Mouse (Mus musculus) forebrain, embryonic 12.5 days (tissue): Measurements from ENCODE around the gene Gm45062. TPM values are rescaled to one million over a fixed set of nuclear protein-coding genes. Genes with fewer than 3 reads are reported as not detected.

Source experiments
- ATAC-seq: fragments of 200-750 bp; cut with Nextera tagmentation; 2 replicates; pipeline ENCODE4 v1.8.0; 2017; ENCODE audit warnings: moderate TSS enrichment; ENCODE audit not compliant: low FRiP score
- H3K27ac ChIP-seq: fragments of 300-500 bp; sonication (generic); 2 replicates; pipeline ENCODE4 v1.5.1; 2016; ENCODE audit warnings: mild to moderate bottlenecking
- H3K27me3 ChIP-seq: fragments of 300-500 bp; sonication (generic); 2 replicates; pipeline ENCODE4 v1.6.1; 2016; ENCODE audit warnings: mild to moderate bottlenecking
- H3K36me3 ChIP-seq: fragments of 300-500 bp; sonication (generic); replicated peaks from 2 replicates; pipeline ENCODE4 v1.6.1; 2016; ENCODE audit warnings: mild to moderate bottlenecking
- H3K4me1 ChIP-seq: fragments of 300-500 bp; sonication (generic); 2 replicates; pipeline ENCODE4 v1.6.1; 2016
- H3K4me2 ChIP-seq: fragments of 300-500 bp; sonication (generic); 2 replicates; pipeline ENCODE4 v1.6.1; 2016; ENCODE audit warnings: mild to moderate bottlenecking, moderate library complexity
- H3K4me3 ChIP-seq: fragments of 300-500 bp; sonication (generic); replicated peaks from 2 replicates; pipeline ENCODE4 v1.5.1; 2016; ENCODE audit warnings: mild to moderate bottlenecking
- H3K9ac ChIP-seq: fragments of 300-500 bp; sonication (generic); 2 replicates; pipeline ENCODE4 v1.6.1; 2016; ENCODE audit warnings: mild to moderate bottlenecking
- H3K9me3 ChIP-seq: fragments of 300-500 bp; sonication (generic); 2 replicates; pipeline ENCODE4 v1.6.1; 2016
- WGBS: fragments of 180-500 bp; shearing (Covaris S2); methylation state at CpG from one replicate; pipeline ENCODE4 v1.1.7; 2016; 5-methylcytosine and 5-hydroxymethylcytosine counted together
- polyA plus RNA-seq: library from polyadenylated mRNA; unstranded; fragments of >200 nt; fragmentation: Nextera tagmentation; extraction: Ambion mirVana; gene quantifications from 2 replicates; pipeline ENCODE4 v1.2.1, GENCODE M21; 2016

Gm45062 gene
- polyA plus RNA-seq, 1 experiment from 2014 or later: 18.3 TPM

GRCm38 (mm10) chr6:8472915-8473314, 213.7 kb downstream of the Gm45062 start:
- Histone ChIP-seq H3K9me3 (no peaks in the 10 kb centered on the region), H3K36me3 (no peaks in the 10 kb centered on the region), H3K9ac (no peak overlapping the region), H3K4me3 (no peak overlapping the region), H3K27ac (no peak overlapping the region), H3K27me3 (0 out of 2 replicates have a peak, but pooled peaks cover 5% of the 10 kb centered on the region), H3K4me2 (no peak overlapping the region), H3K4me1 (peaks cover 2% of the 10 kb centered on the region; the same call in 1 of the 2 replicates)
- 78% methylated on average over 5 of the region's 5 CpGs for WGBS
- ATAC-seq: no peak

GRCm38 (mm10) chr6:8473498-8473897, 214.2 kb downstream of the Gm45062 start:
- Histone ChIP-seq H3K27ac (no peak overlapping the region), H3K4me2 (no peak overlapping the region), H3K4me1 (no peaks in the 10 kb centered on the region), H3K9me3 (no peaks in the 10 kb centered on the region), H3K4me3 (no peak overlapping the region), H3K36me3 (no peaks in the 10 kb centered on the region), H3K9ac (no peak overlapping the region), H3K27me3 (0 out of 2 replicates have a peak, but pooled peaks cover 5% of the 10 kb centered on the region)
- WGBS: 67% methylated on average over 5 of the region's 5 CpGs
- ATAC-seq: no peak

GRCm38 (mm10) chr6:8474316-8474715, 215.1 kb downstream of the Gm45062 start:
- ATAC-seq: no peak
- Histone ChIP-seq H3K4me3 (no peak overlapping the region), H3K27me3 (0 out of 2 replicates have a peak, but pooled peaks cover 5% of the 10 kb centered on the region), H3K9ac (no peak overlapping the region), H3K36me3 (no peaks in the 10 kb centered on the region), H3K27ac (no peak overlapping the region), H3K9me3 (no peaks in the 10 kb centered on the region), H3K4me2 (no peak overlapping the region), H3K4me1 (no peaks in the 10 kb centered on the region; the same call in 1 of the 2 replicates)
- WGBS: 79% methylated on average over 3 of the region's 3 CpGs

GRCm38 (mm10) chr6:8474820-8475219, 215.6 kb downstream of the Gm45062 start:
- no peak overlapping the region for H3K9ac ChIP-seq
- H3K27me3 ChIP-seq: 0 out of 2 replicates have a peak, but pooled peaks cover 5% of the 10 kb centered on the region
- no peak for ATAC-seq
- H3K27ac ChIP-seq: no peak overlapping the region
- H3K9me3 ChIP-seq: no peaks in the 10 kb centered on the region
- no peak overlapping the region for H3K4me3 ChIP-seq
- H3K4me2 ChIP-seq: no peak overlapping the region
- no peaks in the 10 kb centered on the region for H3K36me3 ChIP-seq
- 93% methylated on average over 4 of the region's 4 CpGs for WGBS
- no peaks in the 10 kb centered on the region; the same call in 1 of the 2 replicates for H3K4me1 ChIP-seq

GRCm38 (mm10) chr6:8479176-8479575, 219.9 kb downstream of the Gm45062 start:
- H3K4me1 ChIP-seq: no peaks in the 10 kb centered on the region; the same call in 1 of the 2 replicates
- no peaks in the 10 kb centered on the region for H3K9me3 ChIP-seq
- 11% methylated on average over 1 of the region's 1 CpGs for WGBS
- H3K4me2 ChIP-seq: no peak overlapping the region
- no peak overlapping the region for H3K9ac ChIP-seq
- ATAC-seq: no peak
- H3K4me3 ChIP-seq: no peak overlapping the region
- no peaks in the 10 kb centered on the region for H3K36me3 ChIP-seq
- H3K27me3 ChIP-seq: no peaks in the 10 kb centered on the region
- no peak overlapping the region for H3K27ac ChIP-seq

GRCm38 (mm10) chr6:8484437-8485275, 225.4 kb downstream of the Gm45062 start:
- WGBS: 93% methylated on average over 17 of the region's 17 CpGs
- H3K27ac ChIP-seq: no peak overlapping the region
- peaks cover 15% of the 10 kb centered on the region for H3K4me1 ChIP-seq
- H3K9me3 ChIP-seq: no peaks in the 10 kb centered on the region
- no peak overlapping the region for H3K4me3 ChIP-seq
- ATAC-seq: no peak
- H3K36me3 ChIP-seq: no peaks in the 10 kb centered on the region
- H3K4me2 ChIP-seq: no peak overlapping the region
- no peak overlapping the region for H3K9ac ChIP-seq
- H3K27me3 ChIP-seq: no peaks in the 10 kb centered on the region

GRCm38 (mm10) chr6:8485414-8486175, 226.3 kb downstream of the Gm45062 start:
- no peaks in the 10 kb centered on the region for H3K27me3 ChIP-seq
- no peak for ATAC-seq
- H3K9me3 ChIP-seq: no peaks in the 10 kb centered on the region
- WGBS: 94% methylated on average over 16 of the region's 16 CpGs
- no peak overlapping the region for H3K4me3 ChIP-seq
- H3K4me1 ChIP-seq: peaks cover 15% of the 10 kb centered on the region
- H3K4me2 ChIP-seq: no peak overlapping the region
- H3K9ac ChIP-seq: no peak overlapping the region
- no peak overlapping the region for H3K27ac ChIP-seq
- H3K36me3 ChIP-seq: no peaks in the 10 kb centered on the region

GRCm38 (mm10) chr6:8486391-8487043, 227.3 kb downstream of the Gm45062 start:
- Histone ChIP-seq H3K9ac (no peak overlapping the region), H3K27me3 (no peaks in the 10 kb centered on the region), H3K36me3 (no peaks in the 10 kb centered on the region), H3K9me3 (no peaks in the 10 kb centered on the region), H3K4me3 (no peak overlapping the region), H3K27ac (no peak overlapping the region), H3K4me2 (no peak overlapping the region), H3K4me1 (peaks cover 15% of the 10 kb centered on the region)
- ATAC-seq: no peak
- 69% methylated on average over 17 of the region's 17 CpGs for WGBS

- no peaks in the 10 kb centered on the region for H3K9me3 ChIP-seq
- no peaks in the 10 kb centered on the region for H3K27me3 ChIP-seq
- no peaks in the 10 kb centered on the region for H3K36me3 ChIP-seq
- peaks cover 15% of the 10 kb centered on the region for H3K4me1 ChIP-seq
- ATAC-seq: no peak
- 35% methylated on average over 20 of the region's 20 CpGs for WGBS
- no peak overlapping the region for H3K4me3 ChIP-seq
- H3K4me2 ChIP-seq: no peak overlapping the region
- H3K9ac ChIP-seq: no peak overlapping the region
- no peak overlapping the region for H3K27ac ChIP-seq
Measured at GRCm38 (mm10) chr6:8487044-8487853, 228.0 kb downstream of the Gm45062 start.

- Histone ChIP-seq H3K27me3 (no peaks in the 10 kb centered on the region), H3K9ac (no peak overlapping the region), H3K27ac (no peak overlapping the region), H3K9me3 (no peaks in the 10 kb centered on the region), H3K36me3 (no peaks in the 10 kb centered on the region), H3K4me1 (peaks cover 15% of the 10 kb centered on the region), H3K4me2 (no peak overlapping the region), H3K4me3 (no peak overlapping the region)
- 65% methylated on average over 5 of the region's 5 CpGs for WGBS
- ATAC-seq: no peak
Measured at GRCm38 (mm10) chr6:8488249-8488648, 229.0 kb downstream of the Gm45062 start.

- H3K27ac ChIP-seq: no peak overlapping the region
- H3K4me1 ChIP-seq: peaks cover 15% of the 10 kb centered on the region
- H3K36me3 ChIP-seq: no peaks in the 10 kb centered on the region
- 72% methylated on average over 7 of the region's 7 CpGs for WGBS
- no peak overlapping the region for H3K9ac ChIP-seq
- no peak overlapping the region for H3K4me2 ChIP-seq
- no peak for ATAC-seq
- H3K9me3 ChIP-seq: no peaks in the 10 kb centered on the region
- H3K27me3 ChIP-seq: no peaks in the 10 kb centered on the region
- no peak overlapping the region for H3K4me3 ChIP-seq
Measured at GRCm38 (mm10) chr6:8489266-8489665, 230.0 kb downstream of the Gm45062 start.
